27 mouse cellular contexts compared by ENCODE assay signal in genomic region chrX:146428506-146428905, GRCm38 (mm10).
DNase-seq lines count a peak whose midpoint lies in the region; ATAC-seq and TF ChIP-seq lines count a peak whose summit lies in the region.
"Had no signal": no experiment of that assay in that cellular context is flagged by ENCODE, and none has a peak within 500 bp of the region (broad histone marks: within the 10 kb centered on the region; RNA-seq: fewer than 3 reads in every experiment).

No protein-coding gene starts in this region.

- in situ Hi-C loops in ES-E14 (cut with MboI; ENCODE audit: low sequenced_read_pairs in 2 of 2, unreplicated experiment in 2 of 2) = no loop called here

- DNase-seq in ES-CJ7 (ENCODE audit: low read depth, low spot score) = peak; percentile 57
- peak; percentile 3 for DNase-seq in ES-E14 (ENCODE audit: low read depth, low spot score)
- DNase-seq in R1 (ENCODE audit: low read depth, low spot score) = peak; percentile 52
- DNase-seq in ZHBTc4 (ENCODE audit: low read depth, low spot score) = peak; percentile 50
- no peak for DNase-seq in kidney, postnatal 25 days
- no peak for DNase-seq in adrenal gland, postnatal 4 days (ENCODE audit: low spot score in 2 of 2)
- no peak for DNase-seq in thymus, adult 2 months
- DNase-seq: adrenal gland, adult 2 months; adrenal gland, adult 8-10 months; adrenal gland, postnatal 10 days; adrenal gland, postnatal 14 days; adrenal gland, postnatal 25 days; adrenal gland, postnatal 36 days; B cell, adult 2 months; cerebellum, adult 11 months; cerebellum, adult 11-12 months; cerebellum, adult 18-20 months; cerebellum, adult 2 months; cerebellum, adult 8-10 months; cerebellum, adult 9-10 months; cerebellum, adult 9-11 months had no signal

- no peaks in the 10 kb centered on the region for H3K36me3 ChIP-seq in ES-E14 (ENCODE audit: control insufficient read depth, insufficient read depth, low read length, poor library complexity, severe bottlenecking)
- H3K36me3 ChIP-seq in forebrain, embryonic 16.5 days (ENCODE audit: control insufficient read depth, insufficient read depth) = no peaks in the 10 kb centered on the region
- no peaks in the 10 kb centered on the region for H3K36me3 ChIP-seq in thymus, adult 2 months (ENCODE audit: control insufficient read depth, insufficient read depth, low read length)
- H3K36me3 ChIP-seq: G1E had no signal

- no peak for TF ChIP-seq POLR2A in thymus, adult 2 months (IDR thresholded peaks at IDR 0.05; ENCODE audit: control insufficient read depth, extremely low read depth, insufficient read depth, low read length, poor library complexity)

- H3K4me2 ChIP-seq in forebrain, embryonic 16.5 days (ENCODE audit: low read length) = no peak overlapping the region

- no peak overlapping the region for H3K27ac ChIP-seq in ES-E14 (ENCODE audit: insufficient read depth, low read depth, low read length, poor library complexity, severe bottlenecking)
- H3K27ac ChIP-seq in forebrain, embryonic 16.5 days (ENCODE audit: low read length) = no peak overlapping the region
- H3K27ac ChIP-seq in thymus, adult 2 months (ENCODE audit: control insufficient read depth, insufficient read depth, low read length) = no peak overlapping the region

- no peaks in the 10 kb centered on the region for H3K4me1 ChIP-seq in ES-E14 (ENCODE audit: control insufficient read depth in 2 of 2, insufficient read depth in 2 of 2, low read length in 2 of 2, poor library complexity in 1 of 2)
- no peaks in the 10 kb centered on the region for H3K4me1 ChIP-seq in forebrain, embryonic 16.5 days (replicated peaks; ENCODE audit: control insufficient read depth, insufficient read depth, low read length)
- no peaks in the 10 kb centered on the region for H3K4me1 ChIP-seq in thymus, adult 2 months (replicated peaks; ENCODE audit: control insufficient read depth, insufficient read depth, low read length)

- ATAC-seq in forebrain, embryonic 16.5 days = no peak
- ATAC-seq: activated CD4-positive, CD25-positive, alpha-beta regulatory T cell, adult 4 months; CD4-positive, CD25-positive, alpha-beta regulatory T cell, adult 4 months; Patski had no signal

- H3K9me3 ChIP-seq in ES-E14 (ENCODE audit: control insufficient read depth, insufficient read depth, low read depth, low read length) = no peaks in the 10 kb centered on the region
- H3K9me3 ChIP-seq in forebrain, embryonic 16.5 days (ENCODE audit: control insufficient read depth, low read length) = no peaks in the 10 kb centered on the region
- H3K9me3 ChIP-seq: G1E had no signal

- no peak overlapping the region for H3K9ac ChIP-seq in ES-E14 (ENCODE audit: insufficient read depth, low read depth, low read length, poor library complexity, severe bottlenecking)
- no peak overlapping the region for H3K9ac ChIP-seq in forebrain, embryonic 16.5 days (replicated peaks; ENCODE audit: low read depth, low read length)

- no peak for TF ChIP-seq CTCF in thymus, adult 2 months (IDR thresholded peaks at IDR 0.05; ENCODE audit: borderline replicate concordance, control insufficient read depth, extremely low read depth, insufficient read depth, low read length, poor library complexity)

- H3K4me3 ChIP-seq in ES-E14 (ENCODE audit: insufficient read depth in 1 of 2, low read depth in 1 of 2, low read length in 2 of 2, poor library complexity in 1 of 2, severe bottlenecking in 1 of 2) = no peak overlapping the region
- H3K4me3 ChIP-seq in forebrain, embryonic 16.5 days (replicated peaks; ENCODE audit: low read length) = no peak overlapping the region
- no peak overlapping the region for H3K4me3 ChIP-seq in thymus, adult 2 months (ENCODE audit: control insufficient read depth, insufficient read depth, low read length)

- H3K27me3 ChIP-seq in forebrain, embryonic 16.5 days (replicated peaks; ENCODE audit: control insufficient read depth, insufficient read depth, low read length) = no peaks in the 10 kb centered on the region
- no peaks in the 10 kb centered on the region for H3K27me3 ChIP-seq in thymus, adult 2 months (ENCODE audit: control insufficient read depth, insufficient read depth, low read length)
- H3K27me3 ChIP-seq: CH12.LX had no signal

TF ChIP-seq in ES-E14, 5 proteins besides CTCF, POLR2A, EP300 and RAD21:
- TF ChIP-seq HCFC1 (IDR thresholded peaks at IDR 0.05; ENCODE audit: borderline replicate concordance, insufficient read depth, low read length) (no peak), MAFK (IDR thresholded peaks at IDR 0.05; ENCODE audit: insufficient read depth, low read depth, low read length) (no peak), ZNF384 (IDR thresholded peaks at IDR 0.05; ENCODE audit: low read depth, low read length) (no peak), ZC3H11A (IDR thresholded peaks at IDR 0.05; ENCODE audit: borderline replicate concordance, low read depth, low read length) (no peak), CHD2 (IDR thresholded peaks at IDR 0.05; ENCODE audit: low read depth, low read length) (no peak)

Comparison
In these comparisons a context has a peak if more than half of its experiments do, and no peak if none do; other contexts are left out.
1. DNase-seq: peak in ES-CJ7 (single experiment), ES-E14 (single experiment), R1 (single experiment) and ZHBTc4 (single experiment); none in kidney, postnatal 25 days (0 of 2), adrenal gland, postnatal 4 days (0 of 2) and thymus, adult 2 months (single experiment).